Mouse (Mus musculus) kidney, postnatal 4 days (tissue): ENCODE measurements at regions not wholly inside any gene's neighbourhood (a gene's known extent, or its start where the extent isn't known, plus 50 kb on each side); places are given as distances from the start of the nearest gene placed in this dataset.
A peak's percentile ranks its signal among the peaks of the same experiment; 100 is the strongest.

ENCODE experiments used
- DNase-seq, 2 experiments: peaks; one replicate each; pipeline ENCODE4 v3.0.0; 2021; ENCODE audit warnings: mixed read lengths in 2 of 2

DNA sequence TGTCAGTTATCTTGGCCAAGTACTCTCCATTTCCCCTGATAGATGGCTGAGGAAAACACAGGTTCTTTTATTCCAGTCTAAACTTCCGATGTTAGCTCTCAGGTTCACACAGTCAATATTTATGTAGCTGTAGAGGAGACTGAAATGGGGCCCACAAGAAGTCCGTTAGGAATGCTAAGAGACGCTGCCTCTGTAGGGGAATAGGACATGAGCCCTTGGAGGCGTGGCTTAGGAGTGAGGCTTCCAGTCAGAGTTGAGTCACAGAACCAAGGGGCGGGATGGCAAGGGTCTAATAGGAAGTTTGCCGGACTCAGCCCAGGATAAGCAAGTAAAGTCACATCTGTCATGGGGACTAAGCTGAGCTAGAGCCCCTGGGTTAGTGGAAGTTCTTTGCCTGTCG, 150.5 kb downstream of the Bcl11b start:
- no peak for DNase-seq

DNA sequence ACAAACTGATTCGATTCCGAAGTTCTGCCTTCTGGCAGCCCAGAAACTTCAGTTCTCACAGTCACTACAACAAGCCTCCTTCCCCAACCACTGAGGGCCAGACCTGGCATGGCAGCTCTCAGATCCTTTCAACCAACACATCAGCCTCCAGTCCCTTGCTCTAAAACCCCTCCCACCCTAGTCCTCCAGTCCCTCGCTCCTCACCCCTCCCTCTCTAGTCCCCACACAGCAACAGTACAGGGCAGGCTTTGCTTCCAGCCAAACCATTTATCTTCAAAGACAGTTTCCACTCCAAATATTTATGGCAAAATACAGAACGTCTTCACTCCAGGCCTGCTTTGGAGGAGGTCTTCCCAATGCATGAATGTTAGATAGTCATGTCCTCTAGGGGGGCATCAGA, 147.9 kb downstream of the Bcl11b start:
- no peak for DNase-seq

DNA sequence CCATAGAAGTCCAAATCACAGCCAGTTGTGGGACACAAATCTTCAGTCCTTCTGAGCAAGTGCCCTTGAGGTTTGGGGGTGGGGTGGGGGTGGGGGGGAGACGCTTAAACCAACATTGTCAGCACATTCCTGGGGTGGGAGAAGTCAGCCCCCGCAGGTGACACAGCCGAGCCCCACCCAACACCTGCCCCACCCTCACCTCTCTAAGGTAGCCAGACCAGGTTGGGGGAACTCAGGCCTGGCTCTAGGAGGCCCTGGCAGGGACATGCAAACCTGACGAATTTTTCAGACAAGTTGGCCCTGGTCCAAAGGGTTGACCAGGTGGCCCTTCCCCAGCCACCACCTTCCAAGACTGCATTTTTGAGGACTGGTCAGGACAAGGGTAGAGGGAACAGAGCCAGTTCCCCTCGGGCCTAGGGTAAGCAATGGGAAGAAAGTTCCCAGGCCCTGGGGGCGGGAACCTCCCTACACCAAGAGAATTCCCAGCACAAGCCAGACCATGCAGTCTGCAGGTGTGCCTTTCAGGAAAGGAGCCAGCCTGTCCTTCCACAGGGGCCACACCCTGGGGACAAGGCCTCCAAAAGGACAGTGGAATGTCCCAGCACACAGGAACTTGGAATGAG, 146.9 kb downstream of the Bcl11b start:
- DNase-seq = peak in 1 of 2 experiments; percentile 8

DNA sequence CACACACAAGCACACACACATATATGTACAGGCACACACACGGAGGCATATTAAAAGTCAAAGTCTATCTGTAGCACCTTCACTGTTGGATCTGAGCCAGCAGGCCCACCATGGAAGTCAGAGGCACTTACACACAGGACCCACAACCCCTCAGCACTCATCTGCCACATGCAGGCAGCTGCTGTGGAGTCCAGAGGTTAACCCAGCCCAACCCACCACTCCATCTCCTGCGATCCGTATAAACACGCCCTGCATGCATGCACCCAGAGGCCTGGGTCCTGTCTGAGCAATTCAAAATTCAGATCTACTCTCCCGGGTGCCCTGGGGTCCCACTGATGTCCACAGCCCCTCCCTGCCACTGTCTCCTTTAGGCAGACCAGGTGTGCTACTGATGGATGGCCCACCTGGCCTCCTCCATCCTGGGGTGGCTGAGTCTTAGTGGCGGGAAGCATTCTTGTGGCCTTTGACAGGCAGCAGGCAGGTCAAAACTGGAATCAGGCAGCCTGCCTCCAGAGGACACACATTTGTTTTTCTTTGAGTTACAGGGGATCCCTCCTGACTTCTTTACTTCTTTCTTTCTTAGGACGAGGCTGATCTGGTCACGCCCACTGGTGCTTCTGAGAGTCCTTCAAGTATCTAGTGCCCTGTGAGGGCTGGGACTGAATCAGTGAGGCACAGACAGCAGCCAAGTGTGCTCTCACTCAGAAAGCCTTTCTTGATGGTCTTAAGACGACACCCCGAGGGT, 144.7 kb downstream of the Bcl11b start:
- peak in 1 of 2 experiments; percentile 16 for DNase-seq

DNA sequence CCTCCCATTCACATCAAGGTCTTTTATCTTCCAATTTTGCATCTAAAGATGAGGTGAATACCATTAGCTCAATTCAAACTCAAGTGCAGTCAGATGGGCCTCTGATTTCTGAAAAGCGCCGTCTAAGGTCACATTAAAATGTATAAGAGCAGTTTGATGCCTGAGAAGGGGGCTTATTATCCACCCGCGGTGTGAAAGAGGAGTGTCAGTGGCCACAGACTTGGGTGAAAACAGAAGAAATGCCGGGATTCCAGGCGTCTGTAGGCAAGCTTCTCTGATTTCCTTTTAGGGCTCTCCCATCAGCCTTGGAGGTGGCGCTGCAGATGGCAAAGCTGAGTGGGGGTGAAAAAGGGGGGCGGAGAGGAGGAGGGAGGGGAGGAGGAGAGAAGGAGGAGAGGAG, 143.7 kb downstream of the Bcl11b start:
- DNase-seq = no peak

DNA sequence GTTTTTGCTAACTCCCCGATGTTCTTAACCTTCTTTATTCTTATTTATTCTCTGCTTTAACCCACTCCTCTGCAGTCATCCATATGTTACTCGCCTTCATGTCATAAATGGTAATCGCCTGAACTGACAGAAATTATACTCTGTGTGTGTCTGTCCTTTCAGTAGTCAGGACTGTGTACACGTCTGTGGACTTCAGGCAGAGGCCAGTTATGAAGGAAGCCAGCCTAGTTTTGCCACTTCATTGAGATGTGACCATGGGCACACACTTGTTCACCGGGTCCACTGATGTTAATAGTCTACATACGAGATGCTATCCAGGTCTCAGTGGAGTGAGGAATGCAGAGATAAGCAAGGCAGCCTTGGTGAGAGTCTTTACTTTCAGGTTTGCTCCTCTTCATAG, 143.0 kb downstream of the Bcl11b start:
- DNase-seq = no peak
